Mouse (Mus musculus) frontal cortex, postnatal 10 days (tissue): ENCODE measurements around the gene Dnaja2.

Experiments used
- DNase-seq, 2 experiments: peaks; one replicate each; pipeline ENCODE4 v3.0.0; 2022; ENCODE audit warnings: low spot score in 2 of 2, mixed read lengths in 1 of 2

Dnaja2 gene

GRCm38 (mm10) chr8:85555181-85556145 is at the start of gene Dnaja2:
Gene Dnaja2 (minus strand): TSS chr8:85555344.
- DNase-seq: peak; percentile 82 to 92

GRCm38 (mm10) chr8:85604201-85604600 is 49.1 kb upstream of the Dnaja2 start:
- DNase-seq: no peak

- peak; percentile 11 to 63 for DNase-seq
Measured at GRCm38 (mm10) chr8:85603203-85603895, 48.2 kb upstream of the Dnaja2 start.

- no peak for DNase-seq
Measured at GRCm38 (mm10) chr8:85602737-85603136, 47.6 kb upstream of the Dnaja2 start.

GRCm38 (mm10) chr8:85601741-85602140 is 46.6 kb upstream of the Dnaja2 start:
- no peak for DNase-seq

GRCm38 (mm10) chr8:85597413-85598191 is 42.5 kb upstream of the Dnaja2 start:
- DNase-seq: no peak

GRCm38 (mm10) chr8:85595391-85595790 is 40.2 kb upstream of the Dnaja2 start:
- no peak for DNase-seq

- DNase-seq: no peak
Measured at GRCm38 (mm10) chr8:85594983-85595382, 39.8 kb upstream of the Dnaja2 start.

GRCm38 (mm10) chr8:85593324-85593723 is 38.2 kb upstream of the Dnaja2 start:
- no peak for DNase-seq

- no peak for DNase-seq
Measured at GRCm38 (mm10) chr8:85591532-85591931, 36.4 kb upstream of the Dnaja2 start.

- DNase-seq: no peak
Measured at GRCm38 (mm10) chr8:85590258-85590657, 35.1 kb upstream of the Dnaja2 start.

- DNase-seq: no peak
Measured at GRCm38 (mm10) chr8:85588596-85588995, 33.5 kb upstream of the Dnaja2 start.

GRCm38 (mm10) chr8:85577666-85578065 is 22.5 kb upstream of the Dnaja2 start:
- DNase-seq: no peak

- no peak for DNase-seq
Measured at GRCm38 (mm10) chr8:85573972-85574496, 18.9 kb upstream of the Dnaja2 start.

GRCm38 (mm10) chr8:85570466-85570865 is 15.3 kb upstream of the Dnaja2 start:
- no peak for DNase-seq

- DNase-seq: no peak
Measured at GRCm38 (mm10) chr8:85567801-85568200, 12.7 kb upstream of the Dnaja2 start.

- no peak for DNase-seq
Measured at GRCm38 (mm10) chr8:85565186-85565585, 10.0 kb upstream of the Dnaja2 start.

GRCm38 (mm10) chr8:85563336-85563735 is 8.2 kb upstream of the Dnaja2 start:
- no peak for DNase-seq

GRCm38 (mm10) chr8:85559966-85560365 is 4.8 kb upstream of the Dnaja2 start:
- no peak for DNase-seq

- no peak for DNase-seq
Measured at GRCm38 (mm10) chr8:85559201-85559600, 4.1 kb upstream of the Dnaja2 start.

GRCm38 (mm10) chr8:85557601-85557986 is 2.5 kb upstream of the Dnaja2 start:
- DNase-seq: no peak
